Mouse (Mus musculus) activated CD4-positive, CD25-positive, alpha-beta regulatory T cell (primary cell): Measurements from ENCODE around the gene Pmpcb. TPM values are rescaled to one million over a fixed set of nuclear protein-coding genes. Genes with fewer than 3 reads are reported as not detected.

ENCODE experiments used
- polyA plus RNA-seq, 2 experiments: library from polyadenylated mRNA; unstranded; fragments of 100-300 nt; shearing (Covaris generic); gene quantifications; one replicate each; pipeline ENCODE4 v1.2.1; 2017

Gene Pmpcb
- polyA plus RNA-seq, result 10 to 100 TPM; 51.3 to 63.3 TPM

GRCm38 (mm10) chr5:21736956-21737585 is at the start of gene Pmpcb:
Gene Pmpcb (plus strand): TSS chr5:21737141.

GRCm38 (mm10) chr5:21701351-21702008 is 35.5 kb upstream of the Pmpcb start, which contains the start of gene Napepld:
Gene Napepld (minus strand): TSS chr5:21701396.

GRCm38 (mm10) chr5:21785053-21785452 is 48.1 kb downstream of the Pmpcb start, which contains the start of the genes Dnajc2 and Psmc2:
Gene Dnajc2 (minus strand): TSS chr5:21785251.
Gene Psmc2 (plus strand): TSS chr5:21785283.

Other genes with a start within 250 kb of the Pmpcb start
- gene Lrrc17, start 193.6 kb upstream of the Pmpcb start, polyA plus RNA-seq, result under 1 TPM in 1 of 2 experiments, not detected in 1; 0.18 TPM
- under 1 TPM; 0.06 to 0.23 TPM for gene Fbxl13, start 91.5 kb upstream of the Pmpcb start, polyA plus RNA-seq
- 10 to 100 TPM; 30.1 to 40.4 TPM for gene Armc10, start 91.3 kb upstream of the Pmpcb start, polyA plus RNA-seq
- 1 to 10 TPM; 2.3 to 3.5 TPM for gene Napepld, start 35.7 kb upstream of the Pmpcb start, polyA plus RNA-seq
- 100 to 1,000 TPM in 1 of 2 experiments, 10 to 100 TPM in 1; 89.0 to 122 TPM for gene Dnajc2, start 48.1 kb downstream of the Pmpcb start, polyA plus RNA-seq
- 100 to 1,000 TPM; 143 to 168 TPM for gene Psmc2, start 48.1 kb downstream of the Pmpcb start, polyA plus RNA-seq
- under 1 TPM in 1 of 2 experiments, not detected in 1; 0.10 TPM for gene Slc26a5, start 128.5 kb downstream of the Pmpcb start, polyA plus RNA-seq